Mouse (Mus musculus) heart, embryonic 12.5 days (tissue): Measurements from ENCODE around the gene Hsp90b1. TPM values are rescaled to one million over a fixed set of nuclear protein-coding genes. Genes with fewer than 3 reads are reported as not detected.
A peak's percentile ranks its signal among the peaks of the same experiment; 100 is the strongest.
"Not testable (repeated sequence)": the region's sequence is repeated elsewhere in the genome, so short reads cannot be mapped to it uniquely, and the experiment has no call there.

ENCODE experiments used
- ATAC-seq: fragments of 200-750 bp; cut with Nextera tagmentation; 2 replicates; pipeline ENCODE4 v1.8.0; 2017; ENCODE audit warnings: moderate TSS enrichment, moderate library complexity; ENCODE audit not compliant: insufficient number of reproducible peaks, low FRiP score
- H3K27ac ChIP-seq: fragments of 300-500 bp; sonication (generic); 2 replicates; pipeline ENCODE4 v1.5.1; 2016; ENCODE audit warnings: mild to moderate bottlenecking, moderate library complexity; ENCODE audit not compliant: poor library complexity, severe bottlenecking
- H3K27me3 ChIP-seq: fragments of 300-500 bp; sonication (generic); replicated peaks from 2 replicates; pipeline ENCODE4 v1.6.1; 2016; ENCODE audit warnings: mild to moderate bottlenecking, moderate library complexity
- H3K36me3 ChIP-seq: fragments of 300-500 bp; sonication (generic); 2 replicates; pipeline ENCODE4 v1.6.1; 2016; ENCODE audit warnings: mild to moderate bottlenecking, moderate library complexity
- H3K4me1 ChIP-seq: fragments of 300-500 bp; sonication (generic); replicated peaks from 2 replicates; pipeline ENCODE4 v1.6.1; 2016; ENCODE audit warnings: mild to moderate bottlenecking
- H3K4me2 ChIP-seq: fragments of 300-500 bp; sonication (generic); 2 replicates; pipeline ENCODE4 v1.6.1; 2016; ENCODE audit warnings: mild to moderate bottlenecking, moderate library complexity
- H3K4me3 ChIP-seq: fragments of 300-500 bp; sonication (generic); 2 replicates; pipeline ENCODE4 v1.5.1; 2016; ENCODE audit warnings: mild to moderate bottlenecking
- H3K9ac ChIP-seq: fragments of 300-500 bp; sonication (generic); 2 replicates; pipeline ENCODE4 v1.6.1; 2016; ENCODE audit warnings: mild to moderate bottlenecking, moderate library complexity
- H3K9me3 ChIP-seq: fragments of 300-500 bp; sonication (generic); replicated peaks from 2 replicates; pipeline ENCODE4 v1.6.1; 2016; ENCODE audit warnings: mild to moderate bottlenecking, moderate library complexity
- WGBS: fragments of 180-500 bp; shearing (Covaris S2); methylation state at CpG from one replicate; pipeline ENCODE4 v1.1.7; 2016; 5-methylcytosine and 5-hydroxymethylcytosine counted together
- polyA plus RNA-seq: library from polyadenylated mRNA; unstranded; fragments of >200 nt; fragmentation: Nextera tagmentation; extraction: Ambion mirVana; gene quantifications from 2 replicates; pipeline ENCODE4 v1.2.1, GENCODE M21; 2016

Gene Hsp90b1
- polyA plus RNA-seq, 1 experiment from 2014 or later, result 574 TPM

- WGBS, result under 1% methylated on average over 33 of the region's 33 CpGs
- peak overlapping the region; percentile 87 for H3K4me2 ChIP-seq
- ATAC-seq, result no peak
Measured at GRCm38 (mm10) chr10:86704589-86705191, 619 bp downstream of the Hsp90b1 start.

GRCm38 (mm10) chr10:86704141-86704540, 1.2 kb downstream of the Hsp90b1 start:
- ATAC-seq, result no peak
- H3K36me3 ChIP-seq, result peaks cover 40% of the 10 kb centered on the region
- no peaks in the 10 kb centered on the region for H3K9me3 ChIP-seq
- peak overlapping the region; percentile 98 for H3K9ac ChIP-seq
- WGBS, result 3% methylated on average over 8 of the region's 8 CpGs
- H3K4me3 ChIP-seq, result peak overlapping the region; percentile 96
- H3K4me1 ChIP-seq, result peaks cover 40% of the 10 kb centered on the region
- H3K27ac ChIP-seq, result no peak overlapping the region; the same call in 1 of the 2 replicates
- no peaks in the 10 kb centered on the region for H3K27me3 ChIP-seq
- H3K4me2 ChIP-seq, result peak overlapping the region; percentile 87

More at GRCm38 (mm10) chr10:86704589-86705191, 619 bp downstream of the Hsp90b1 start:
- peaks cover 34% of the 10 kb centered on the region for H3K36me3 ChIP-seq
- peak overlapping the region; percentile 98 for H3K9ac ChIP-seq
- H3K27me3 ChIP-seq, result no peaks in the 10 kb centered on the region
- no peaks in the 10 kb centered on the region for H3K9me3 ChIP-seq
- peaks cover 40% of the 10 kb centered on the region for H3K4me1 ChIP-seq
- peak overlapping the region; percentile 95 for H3K27ac ChIP-seq
- peak overlapping the region; percentile 96 for H3K4me3 ChIP-seq

- H3K9ac ChIP-seq, result peak overlapping the region; percentile 98
- no peaks in the 10 kb centered on the region for H3K27me3 ChIP-seq
- peak overlapping the region; percentile 96 for H3K4me3 ChIP-seq
- 47% methylated on average over 4 of the region's 4 CpGs for WGBS
- H3K4me2 ChIP-seq, result peak overlapping the region; percentile 87
- H3K36me3 ChIP-seq, result peaks cover 45% of the 10 kb centered on the region
- H3K27ac ChIP-seq, result no peak overlapping the region
- H3K4me1 ChIP-seq, result peaks cover 40% of the 10 kb centered on the region
- ATAC-seq, result no peak
- H3K9me3 ChIP-seq, result no peaks in the 10 kb centered on the region
Measured at GRCm38 (mm10) chr10:86703375-86703774, 1.9 kb downstream of the Hsp90b1 start.

GRCm38 (mm10) chr10:86702312-86702920, 2.9 kb downstream of the Hsp90b1 start:
- WGBS, result 35% methylated on average over 4 of the region's 4 CpGs

GRCm38 (mm10) chr10:86700973-86701372, 4.3 kb downstream of the Hsp90b1 start:
- H3K4me3 ChIP-seq, result 0 out of 2 replicates have a peak overlapping the region, but pooled peaks have one; percentile 8
- peaks cover 57% of the 10 kb centered on the region for H3K36me3 ChIP-seq
- peak overlapping the region; percentile 9; the same call in 1 of the 2 replicates for H3K4me2 ChIP-seq
- H3K4me1 ChIP-seq, result peaks cover 40% of the 10 kb centered on the region
- no peaks in the 10 kb centered on the region for H3K27me3 ChIP-seq
- H3K9me3 ChIP-seq, result no peaks in the 10 kb centered on the region
- no peak overlapping the region for H3K27ac ChIP-seq
- ATAC-seq, result no peak
- H3K9ac ChIP-seq, result 0 out of 2 replicates have a peak overlapping the region, but pooled peaks have one; percentile 28
- WGBS, result 54% methylated on average over 3 of the region's 3 CpGs

More at GRCm38 (mm10) chr10:86702312-86702920, 2.9 kb downstream of the Hsp90b1 start:
- Histone ChIP-seq H3K4me3 (no peak overlapping the region), H3K9ac (no peak overlapping the region), H3K9me3 (no peaks in the 10 kb centered on the region), H3K4me2 (peak overlapping the region; percentile 50), H3K27ac (no peak overlapping the region), H3K27me3 (no peaks in the 10 kb centered on the region), H3K36me3 (peaks cover 55% of the 10 kb centered on the region), H3K4me1 (peaks cover 40% of the 10 kb centered on the region)
- ATAC-seq, result no peak

GRCm38 (mm10) chr10:86700251-86700650, 5.1 kb downstream of the Hsp90b1 start:
- Histone ChIP-seq H3K9ac (peak overlapping the region; percentile 41), H3K4me2 (peak overlapping the region; percentile 43), H3K4me3 (no peak overlapping the region), H3K27ac (no peak overlapping the region), H3K36me3 (peaks cover 64% of the 10 kb centered on the region), H3K27me3 (no peaks in the 10 kb centered on the region), H3K4me1 (peaks cover 40% of the 10 kb centered on the region), H3K9me3 (no peaks in the 10 kb centered on the region)
- no peak for ATAC-seq
- WGBS, result 63% methylated on average over 3 of the region's 3 CpGs

- Histone ChIP-seq H3K4me3 (peak overlapping the region; percentile 79), H3K4me2 (peak overlapping the region; percentile 83), H3K36me3 (peaks cover 13% of the 10 kb centered on the region), H3K9ac (peak overlapping the region; percentile 88)
- not testable (repeated sequence) for H3K9me3 ChIP-seq, ATAC-seq, H3K27me3 ChIP-seq, H3K27ac ChIP-seq, H3K4me1 ChIP-seq
- 27% methylated on average over 9 of the region's 9 CpGs for WGBS
Measured at GRCm38 (mm10) chr10:86686017-86686360, 19.3 kb downstream of the Hsp90b1 start.

- Histone ChIP-seq H3K27ac (peak overlapping the region; percentile 75), H3K4me3 (peak overlapping the region; percentile 79), H3K4me2 (peak overlapping the region; percentile 83), H3K9ac (peak overlapping the region; percentile 88)
- not testable (repeated sequence) for H3K9me3 ChIP-seq, H3K4me1 ChIP-seq, H3K27me3 ChIP-seq, H3K36me3 ChIP-seq
- peak; percentile 90 for ATAC-seq
- WGBS, result under 1% methylated on average over 50 of the region's 53 CpGs
Measured at GRCm38 (mm10) chr10:86685179-86686016, 19.9 kb downstream of the Hsp90b1 start.

- not testable (repeated sequence) for H3K4me1 ChIP-seq, ATAC-seq, H3K27me3 ChIP-seq, H3K9me3 ChIP-seq, H3K36me3 ChIP-seq, H3K9ac ChIP-seq
- peak overlapping the region; percentile 83 for H3K4me2 ChIP-seq
- WGBS, result 38% methylated on average over 2 of the region's 2 CpGs
- H3K4me3 ChIP-seq, result peak overlapping the region; percentile 79
- H3K27ac ChIP-seq, result 0 out of 2 replicates have a peak overlapping the region, but pooled peaks have one; percentile 16
Measured at GRCm38 (mm10) chr10:86684797-86685178, 20.5 kb downstream of the Hsp90b1 start.

GRCm38 (mm10) chr10:86670550-86670949, 34.8 kb downstream of the Hsp90b1 start:
- H3K9ac ChIP-seq, H3K36me3 ChIP-seq, H3K4me3 ChIP-seq, H3K27ac ChIP-seq, H3K27me3 ChIP-seq, H3K4me2 ChIP-seq, H3K4me1 ChIP-seq, ATAC-seq, H3K9me3 ChIP-seq: not testable (repeated sequence)
- WGBS, result 75% methylated on average over 4 of the region's 4 CpGs
